Mouse (Mus musculus) spleen, adult 12 weeks (tissue): Measurements from ENCODE around the gene Klk4.

ENCODE experiments used
- DNase-seq: peaks from one replicate; pipeline ENCODE4 v3.0.0; 2022; ENCODE audit warnings: low spot score

Gene Klk4

DNA sequence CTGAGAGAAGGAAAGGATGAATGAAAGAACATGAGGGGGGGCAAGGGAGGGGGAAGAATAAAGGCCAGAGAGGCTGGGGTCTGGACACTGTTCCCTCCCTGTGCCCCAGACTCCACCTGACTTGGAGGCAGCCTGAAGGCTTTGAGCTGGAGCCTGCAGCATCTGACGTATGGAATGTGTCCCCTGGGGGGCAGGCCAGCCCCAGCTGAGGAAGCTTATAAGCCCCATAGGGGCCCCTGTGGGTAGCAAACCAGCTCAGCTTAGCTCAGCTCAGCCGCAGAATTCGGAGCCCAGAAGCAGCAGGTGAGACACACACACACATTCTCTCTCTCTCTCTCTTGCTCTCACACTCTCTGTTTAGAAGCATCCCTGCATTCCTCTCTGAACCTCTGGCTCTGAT, at the start of gene Klk4:
Gene Klk4, plus strand, starts transcription at position 249 of the 400 bp plus-strand sequence.
- no peak for DNase-seq

DNA sequence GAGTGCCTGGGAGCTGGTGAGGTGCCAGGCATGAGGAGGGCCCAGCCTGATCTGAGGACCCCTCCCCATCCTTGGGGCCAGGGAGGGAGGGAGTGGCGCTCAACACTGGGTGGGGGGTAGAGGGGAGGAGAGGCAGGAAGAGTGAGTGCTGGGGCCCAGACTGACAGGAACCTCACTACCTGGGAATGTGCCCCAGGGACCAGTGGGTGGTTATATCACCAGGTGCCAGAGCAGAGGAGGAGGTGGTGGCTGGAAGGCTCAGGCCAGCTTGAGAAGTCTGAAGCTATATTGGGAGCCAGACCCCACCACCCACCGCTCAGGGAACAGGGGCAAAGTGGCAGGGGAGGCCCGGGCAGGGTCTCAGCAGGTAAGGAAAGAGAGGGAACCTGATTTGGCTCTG, 39.3 kb upstream of the Klk4 start, which contains the start of gene Klk5:
Gene Klk5, plus strand, starts transcription at position 271 of the 400 bp plus-strand sequence.
- DNase-seq, result no peak

- no peak for DNase-seq
These were observed 37.2 kb upstream of the Klk4 start for GRCm38 (mm10) chr7:43843801-43844200.

DNA sequence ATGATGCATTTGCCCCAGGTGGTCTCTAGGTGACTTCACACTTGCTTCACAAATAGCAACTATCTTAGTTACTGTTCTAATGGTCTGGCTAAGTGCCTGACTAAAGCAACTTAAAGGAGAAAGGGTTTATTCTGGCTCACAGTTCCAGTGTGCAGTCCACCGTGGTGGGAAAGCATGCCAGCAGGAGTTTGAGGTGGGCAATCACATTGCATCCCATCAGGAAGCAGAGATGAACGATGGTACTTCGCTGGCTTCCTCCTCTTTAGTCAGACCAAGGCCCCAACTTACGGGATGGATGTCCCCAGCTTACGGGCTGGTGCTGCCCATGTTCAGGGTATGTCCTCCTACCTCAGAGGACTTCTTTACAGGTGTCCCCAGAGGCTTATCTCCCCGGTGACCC, 29.3 kb upstream of the Klk4 start:
- DNase-seq, result no peak

DNA sequence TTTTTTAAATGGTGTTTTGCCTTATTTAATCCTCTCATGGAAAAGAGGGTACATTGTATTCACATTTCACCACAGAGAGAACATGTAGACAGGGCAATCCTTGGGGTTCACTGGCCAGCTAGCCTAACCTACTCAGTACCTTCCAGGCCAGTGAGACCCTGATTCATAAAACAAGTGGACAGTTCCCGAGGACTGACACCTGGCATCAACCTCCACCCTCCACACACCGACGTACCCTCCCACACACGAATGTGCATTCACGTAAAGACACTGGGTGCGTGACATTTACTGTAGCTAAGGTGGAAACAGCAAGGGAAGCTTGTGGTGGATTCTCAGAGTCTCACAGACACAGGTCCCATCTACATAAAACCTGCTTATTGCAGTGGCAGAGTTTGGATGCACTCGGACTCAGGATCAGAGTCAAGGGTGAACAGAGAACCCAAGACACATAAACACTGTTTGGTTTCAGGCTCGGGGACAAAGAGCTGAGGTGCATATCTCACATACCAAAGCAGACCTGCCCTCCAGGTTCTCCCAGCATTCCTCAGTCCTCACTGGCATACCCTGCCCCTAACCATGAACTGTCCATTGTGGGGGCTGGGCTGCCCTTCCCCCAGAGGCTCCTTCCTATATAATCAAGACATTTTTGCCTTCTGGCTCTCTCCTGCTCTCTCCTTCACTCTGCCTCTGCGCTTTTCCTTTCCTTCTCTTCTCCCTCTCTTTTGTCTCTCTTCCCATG, 26.1 kb upstream of the Klk4 start:
- DNase-seq, result no peak

- DNase-seq, result no peak
These were observed 25.3 kb upstream of the Klk4 start for GRCm38 (mm10) chr7:43855709-43856108.

DNA sequence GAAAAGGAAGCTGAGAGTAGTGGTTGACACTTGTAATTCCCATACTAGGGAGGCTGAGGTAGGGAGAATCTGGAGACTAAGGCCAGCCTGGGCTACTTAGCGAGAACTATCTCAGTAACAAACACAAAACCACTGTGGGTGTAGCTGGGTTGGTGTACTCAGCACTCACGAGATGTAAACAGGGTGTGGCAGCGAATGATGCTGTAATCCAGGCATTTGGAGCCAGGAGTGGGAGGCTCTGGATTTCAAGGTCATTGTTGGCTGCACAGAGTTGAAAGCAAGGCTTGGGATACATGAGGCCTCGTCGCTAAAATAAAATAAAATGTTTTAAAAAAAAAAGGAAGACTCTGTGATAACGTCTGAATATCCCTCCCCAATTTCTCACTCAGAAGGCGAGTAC, 24.7 kb upstream of the Klk4 start:
- DNase-seq, result no peak

- DNase-seq, result no peak
These were observed 23.5 kb upstream of the Klk4 start for GRCm38 (mm10) chr7:43857501-43857900.

GRCm38 (mm10) chr7:43860411-43860810, 20.5 kb upstream of the Klk4 start:
- DNase-seq, result no peak

DNA sequence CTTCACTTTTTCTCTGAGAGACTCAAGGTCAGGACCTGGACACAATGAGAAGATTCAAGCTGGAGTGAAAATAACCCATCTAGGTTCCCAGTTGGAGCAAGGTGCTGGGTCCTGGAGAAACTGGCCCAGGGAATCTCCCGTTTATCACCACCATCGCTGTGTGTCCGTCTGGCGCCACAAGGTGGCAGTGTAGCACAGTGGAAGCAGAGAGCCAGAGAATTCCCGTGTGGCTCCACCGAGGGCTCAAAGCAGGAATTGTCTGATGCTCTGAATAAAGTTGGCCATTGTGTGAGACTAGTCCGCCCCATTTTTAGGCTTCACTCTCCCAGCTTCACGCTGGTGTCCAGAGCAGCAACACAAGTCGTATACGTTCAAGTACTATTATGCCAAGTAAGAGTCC, 7.7 kb upstream of the Klk4 start:
- peak; percentile 2 for DNase-seq

DNA sequence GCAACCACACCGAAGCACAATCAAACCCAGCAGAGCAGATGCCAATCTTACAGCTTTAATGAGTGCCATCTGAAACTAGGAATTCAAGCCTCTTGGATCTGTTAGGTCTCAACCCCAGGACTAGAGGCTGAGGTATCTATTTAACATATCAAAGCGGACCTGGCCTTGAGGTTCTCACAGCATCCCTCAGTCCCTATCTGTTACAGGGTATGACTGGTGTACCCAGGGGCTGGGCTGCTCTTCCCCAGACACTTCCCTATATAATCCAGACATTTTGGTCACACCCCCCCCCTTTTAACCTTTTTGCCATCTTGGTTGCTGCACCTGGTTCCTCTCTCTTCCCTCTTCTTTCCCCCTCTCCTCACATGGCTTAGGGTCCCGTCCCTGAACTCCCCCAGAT, 7.3 kb upstream of the Klk4 start:
- DNase-seq, result no peak

- no peak for DNase-seq
These were observed 6.0 kb upstream of the Klk4 start for GRCm38 (mm10) chr7:43874868-43875375.

DNA sequence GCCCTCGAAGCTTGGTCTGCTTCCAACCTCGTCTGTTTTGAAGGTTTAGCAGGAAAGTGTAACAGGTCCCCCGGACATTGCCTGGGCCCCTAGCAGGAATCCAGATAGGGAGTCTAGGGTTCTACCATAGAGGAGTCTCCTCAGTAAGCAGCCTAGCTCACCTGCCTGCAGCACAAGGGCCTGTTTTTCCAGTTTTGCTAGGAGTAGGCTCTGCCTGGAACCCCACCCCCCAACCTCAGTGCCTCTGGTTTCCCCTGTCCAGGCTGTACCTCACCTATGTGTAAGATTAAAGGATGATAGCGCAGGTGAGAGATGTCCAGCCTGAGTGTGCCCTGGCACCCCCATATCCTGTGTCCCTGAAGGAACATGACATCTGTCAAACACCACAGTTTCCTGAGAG, 4.5 kb upstream of the Klk4 start:
- DNase-seq, result no peak

- DNase-seq, result no peak
These were observed 2.7 kb upstream of the Klk4 start for GRCm38 (mm10) chr7:43878281-43878680.

DNA sequence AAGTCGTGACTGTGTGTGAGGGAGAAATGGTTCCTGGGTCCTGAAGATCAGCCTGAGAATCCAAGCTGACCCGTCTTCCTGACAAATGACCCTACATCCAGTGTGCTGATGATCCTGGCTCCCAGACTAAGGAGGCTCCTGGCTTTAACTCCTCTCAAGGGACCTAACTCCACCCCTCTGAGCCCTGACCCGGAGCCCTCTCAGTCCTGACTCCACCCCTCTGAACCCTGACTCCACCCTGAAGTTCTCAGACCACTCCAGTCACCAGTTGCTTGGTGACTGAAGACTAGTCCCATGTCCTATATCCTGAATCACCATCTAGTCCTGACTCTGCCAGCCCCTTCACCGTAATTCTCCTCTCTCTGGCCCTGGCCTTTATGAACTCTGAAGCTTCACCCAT, 1.4 kb downstream of the Klk4 start:
- no peak for DNase-seq

DNA sequence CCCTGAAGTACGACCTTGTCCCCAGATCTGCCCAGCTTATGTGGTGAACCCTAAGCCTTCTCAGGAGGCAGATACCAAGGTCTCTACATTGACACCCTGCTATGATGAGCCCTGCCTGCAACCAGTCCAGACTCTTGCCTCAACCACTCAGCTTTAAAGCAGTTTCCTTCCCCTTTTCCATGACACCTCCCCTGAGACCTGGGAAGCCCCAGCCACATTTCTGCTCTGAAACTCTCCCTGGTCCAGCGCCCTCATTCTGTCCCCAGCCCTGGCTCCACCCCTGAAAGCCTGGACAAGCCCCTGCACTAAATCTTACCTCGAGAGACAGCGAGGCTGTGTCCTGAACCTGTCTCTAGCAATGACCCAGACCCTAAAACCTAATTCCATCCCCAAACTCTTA, 1.9 kb downstream of the Klk4 start:
- DNase-seq, result no peak

GRCm38 (mm10) chr7:43883547-43883946, 2.6 kb downstream of the Klk4 start:
- DNase-seq, result no peak

- no peak for DNase-seq
These were observed 10.4 kb downstream of the Klk4 start for GRCm38 (mm10) chr7:43891365-43891764.

GRCm38 (mm10) chr7:43891788-43892187, 10.8 kb downstream of the Klk4 start:
- no peak for DNase-seq

DNA sequence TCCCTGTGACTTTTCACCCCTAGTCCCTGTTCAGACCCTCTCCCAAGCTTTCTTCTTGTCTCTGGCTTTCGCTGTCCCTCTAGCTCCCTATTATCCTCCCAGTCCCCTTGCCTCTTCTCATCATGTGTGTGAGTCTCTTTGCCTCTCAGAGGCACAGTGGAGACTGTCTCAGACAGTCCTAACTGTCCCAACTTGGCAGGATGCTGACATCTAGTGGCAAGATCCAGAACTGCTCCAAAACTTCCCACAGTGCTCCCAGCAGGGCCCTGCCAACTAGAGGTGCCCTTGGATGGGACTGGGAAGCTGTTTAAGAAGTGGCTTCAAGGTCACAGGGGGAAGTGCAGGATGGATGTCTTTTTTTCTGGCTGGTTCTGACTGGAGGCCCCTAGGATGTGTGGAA, 13.9 kb downstream of the Klk4 start:
- peak; percentile 15 for DNase-seq

GRCm38 (mm10) chr7:43914821-43915220, 33.9 kb downstream of the Klk4 start:
- DNase-seq, result no peak

GRCm38 (mm10) chr7:43918426-43918825, 37.5 kb downstream of the Klk4 start:
- no peak for DNase-seq

DNA sequence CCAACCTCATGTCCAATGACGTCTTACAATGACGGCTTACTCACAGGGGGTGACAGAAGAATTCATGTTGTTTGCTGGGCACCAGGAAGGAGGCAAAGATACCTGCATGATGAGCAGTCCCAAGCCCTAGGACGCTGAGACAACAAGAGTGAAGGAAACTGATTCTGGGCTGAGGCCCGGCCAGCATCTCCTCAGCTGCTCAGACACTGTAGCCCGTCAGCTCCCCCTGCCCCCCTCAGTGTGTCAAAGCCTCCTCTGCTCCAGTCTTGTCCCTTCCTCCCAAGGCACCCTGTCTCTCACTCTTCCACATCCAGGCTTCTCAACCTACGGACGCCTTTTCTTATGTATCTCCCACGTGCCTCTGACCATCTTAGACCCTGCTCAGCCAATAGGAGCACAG, 37.9 kb downstream of the Klk4 start:
- DNase-seq, result no peak
